Mouse (Mus musculus) MEL (cell line): ENCODE measurements at regions not wholly inside any gene's neighbourhood (a gene's known extent, or its start where the extent isn't known, plus 50 kb on each side); places are given as distances from the start of the nearest gene placed in this dataset.

Source experiments
- DNase-seq: peaks from one replicate; pipeline ENCODE4 v3.0.0; 2011; ENCODE audit warnings: low read depth, low spot score
- H3K27ac ChIP-seq: 2 replicates; pipeline ENCODE4 v1.5.1; 2012; ENCODE audit warnings: low read depth, mild to moderate bottlenecking, control low read depth, low read length, moderate library complexity; ENCODE audit not compliant: control insufficient read depth
- H3K27me3 ChIP-seq, 2 experiments: fragments of 150-350 bp in 1 of 2; sonication (generic) in 1 of 2; 2 replicates each; pipeline ENCODE4 v1.6.1; 2012; ENCODE audit warnings: low read length in 2 of 2, mild to moderate bottlenecking in 2 of 2, improper control_type of control experiment in 1 of 2, moderate library complexity in 1 of 2; ENCODE audit not compliant: insufficient read depth in 2 of 2, control insufficient read depth in 1 of 2
- H3K36me3 ChIP-seq, 2 experiments: 2 replicates each; pipeline ENCODE4 v1.6.1; 2012 to 2014; ENCODE audit warnings: low read length in 2 of 2, improper control_type of control experiment in 1 of 2, inconsistent platforms in 1 of 2, mild to moderate bottlenecking in 1 of 2; ENCODE audit not compliant: insufficient read depth in 2 of 2, control insufficient read depth in 1 of 2
- H3K4me1 ChIP-seq, 2 experiments: fragments of 150-350 bp in 1 of 2; sonication (generic) in 1 of 2; 2 replicates each; pipeline ENCODE4 v1.6.1; 2012; ENCODE audit warnings: low read length in 2 of 2, improper control_type of control experiment in 1 of 2, mild to moderate bottlenecking in 1 of 2; ENCODE audit not compliant: insufficient read depth in 2 of 2, control insufficient read depth in 1 of 2
- H3K4me3 ChIP-seq, 2 experiments: fragments of 150-350 bp in 1 of 2; sonication (generic) in 1 of 2; 2 replicates each; pipeline ENCODE4 v1.5.1; 2012; ENCODE audit warnings: low read depth in 2 of 2, low read length in 2 of 2, mild to moderate bottlenecking in 2 of 2, moderate library complexity in 2 of 2, control low read depth in 1 of 2, improper control_type of control experiment in 1 of 2; ENCODE audit not compliant: control insufficient read depth in 1 of 2, insufficient read depth in 1 of 2
- H3K79me2 ChIP-seq: 2 replicates; pipeline ENCODE4 v1.6.1; 2012; ENCODE audit warnings: mild to moderate bottlenecking, low read length, moderate library complexity; ENCODE audit not compliant: control insufficient read depth, poor library complexity, insufficient read depth
- H3K9ac ChIP-seq: 2 replicates; pipeline ENCODE4 v1.6.1; 2012; ENCODE audit warnings: low read depth, mild to moderate bottlenecking, control low read depth, low read length, moderate library complexity; ENCODE audit not compliant: control insufficient read depth, poor library complexity, severe bottlenecking
- H3K9me3 ChIP-seq: fragments of 150-350 bp; sonication (generic); replicated peaks from 2 replicates; pipeline ENCODE4 v1.6.1; 2012; ENCODE audit warnings: mild to moderate bottlenecking, low read length, improper control_type of control experiment, moderate library complexity; ENCODE audit not compliant: insufficient read depth
- CHD2 ChIP-seq: IDR thresholded peaks from 2 replicates; pipeline ENCODE4 v1.6.1; 2011; ENCODE audit warnings: low read length, improper control_type of control experiment
- CTCF ChIP-seq, 3 experiments: IDR thresholded peaks in 2 of 3; conservative IDR thresholded peaks in 1 of 3; 2 replicates each; pipeline ENCODE4 v1.5.1; 2011 to 2012; ENCODE audit warnings: low read length in 3 of 3, low read depth in 2 of 3, mild to moderate bottlenecking in 2 of 3, improper control_type of control experiment in 1 of 3, inconsistent platforms in 1 of 3, mixed read lengths in 1 of 3, moderate library complexity in 1 of 3; ENCODE audit not compliant: control insufficient read depth in 1 of 3, insufficient read depth in 1 of 3, poor library complexity in 1 of 3, severe bottlenecking in 1 of 3
- GABPA ChIP-seq: IDR thresholded peaks from 2 replicates; pipeline ENCODE4 v1.6.1; 2012; ENCODE audit warnings: low read depth, mild to moderate bottlenecking, inconsistent platforms, low read length, improper control_type of control experiment, moderate library complexity
- GATA1 ChIP-seq: IDR thresholded peaks from 2 replicates; pipeline ENCODE4 v1.6.1; 2011; ENCODE audit warnings: low read depth, low read length, improper control_type of control experiment
- KAT2A ChIP-seq: conservative IDR thresholded peaks from 2 replicates; pipeline ENCODE4 v1.6.1; 2012; ENCODE audit warnings: low read depth, low read length, improper control_type of control experiment, inconsistent platforms
- MEF2A ChIP-seq: IDR thresholded peaks from 2 replicates; pipeline ENCODE4 v1.6.1; 2014; ENCODE audit warnings: low read depth, mild to moderate bottlenecking, inconsistent platforms, low read length, improper control_type of control experiment; ENCODE audit not compliant: poor library complexity, insufficient replicate concordance, severe bottlenecking; ENCODE audit errors: extremely low read depth
- NRF1 ChIP-seq: IDR thresholded peaks from 2 replicates; pipeline ENCODE4 v1.6.1; 2014; ENCODE audit warnings: low read depth, mild to moderate bottlenecking, inconsistent platforms, low read length, improper control_type of control experiment, moderate library complexity; ENCODE audit not compliant: poor library complexity, insufficient read depth, severe bottlenecking
- POLR2AphosphoS2 ChIP-seq: IDR thresholded peaks from 2 replicates; pipeline ENCODE4 v1.6.1; 2011; ENCODE audit warnings: low read length, improper control_type of control experiment
- POLR2AphosphoS5 ChIP-seq: IDR thresholded peaks from 2 replicates; pipeline ENCODE4 v1.6.1; 2012; ENCODE audit warnings: low read depth, borderline replicate concordance, mild to moderate bottlenecking, inconsistent platforms, low read length, moderate library complexity, mixed read lengths
- RAD21 ChIP-seq: IDR thresholded peaks from 2 replicates; pipeline ENCODE4 v1.6.1; 2011; ENCODE audit warnings: mild to moderate bottlenecking, low read depth, low read length, improper control_type of control experiment
- SMC3 ChIP-seq: IDR thresholded peaks from 2 replicates; pipeline ENCODE4 v1.6.1; 2011; ENCODE audit warnings: low read depth, low read length, improper control_type of control experiment
- TAL1 ChIP-seq: IDR thresholded peaks from 2 replicates; pipeline ENCODE4 v1.6.1; 2012; ENCODE audit warnings: mild to moderate bottlenecking, inconsistent platforms, low read length, moderate library complexity, mixed read lengths
- ZC3H11A ChIP-seq: IDR thresholded peaks from 2 replicates; pipeline ENCODE4 v1.6.1; 2012; ENCODE audit warnings: low read depth, mild to moderate bottlenecking, inconsistent platforms, low read length, improper control_type of control experiment
- ZKSCAN1 ChIP-seq: IDR thresholded peaks from 2 replicates; pipeline ENCODE4 v1.6.1; 2012; ENCODE audit warnings: low read depth, mild to moderate bottlenecking, inconsistent platforms, low read length, improper control_type of control experiment, moderate library complexity

GRCm38 (mm10) chr15:3213721-3214120 lies 54.6 kb upstream of the Selenop start:
- no peak overlapping the region for H3K27ac ChIP-seq
- H3K9ac ChIP-seq, result no peak overlapping the region
- no peak overlapping the region for H3K4me3 ChIP-seq
- no peaks in the 10 kb centered on the region for H3K4me1 ChIP-seq
- no peaks in the 10 kb centered on the region for H3K79me2 ChIP-seq
- peak; percentile 70 for DNase-seq
- H3K36me3 ChIP-seq, result no peaks in the 10 kb centered on the region
- no peaks in the 10 kb centered on the region for H3K9me3 ChIP-seq
- peak; percentile 51 for TF ChIP-seq RAD21
- no peak for TF ChIP-seq KAT2A
- TF ChIP-seq SMC3, result peak; percentile 48; the same call in 1 of the 2 replicates
- no peak for TF ChIP-seq GABPA
- TF ChIP-seq MEF2A, result no peak
- no peak for TF ChIP-seq ZKSCAN1
- TF ChIP-seq CTCF (IDR thresholded peaks at IDR 0.05 in 2 of 3, conservative IDR thresholded peaks at IDR 0.05 in 1 of 3; ENCODE audit: control insufficient read depth in 1 of 3, insufficient read depth in 1 of 3, low read depth in 2 of 3, low read length in 3 of 3, poor library complexity in 1 of 3, severe bottlenecking in 1 of 3), result peak; percentile 8 to 67 (median 38); a peak in 3 of 6 replicates
- no peaks in the 10 kb centered on the region for H3K27me3 ChIP-seq

GRCm38 (mm10) chr15:3215201-3215600 lies 53.1 kb upstream of the Selenop start:
- Histone ChIP-seq H3K4me1 (no peaks in the 10 kb centered on the region), H3K27ac (no peak overlapping the region), H3K79me2 (no peaks in the 10 kb centered on the region), H3K4me3 (no peak overlapping the region), H3K36me3 (no peaks in the 10 kb centered on the region), H3K9ac (no peak overlapping the region), H3K9me3 (no peaks in the 10 kb centered on the region)
- DNase-seq, result no peak
- no peak for TF ChIP-seq GATA1
- no peak for TF ChIP-seq POLR2AphosphoS2
- TF ChIP-seq NRF1, result no peak
- TF ChIP-seq POLR2AphosphoS5, result no peak
- TF ChIP-seq TAL1, result no peak
- TF ChIP-seq CHD2, result no peak
- no peak for TF ChIP-seq ZC3H11A
- TF ChIP-seq, all 39 proteins: peak for 0
- no peaks in the 10 kb centered on the region for H3K27me3 ChIP-seq
